Mouse (Mus musculus): ENCODE measurements around the gene Bach2. TPM values are rescaled to one million over a fixed set of nuclear protein-coding genes. Genes with fewer than 3 reads are reported as not detected.

Bach2 gene
- total RNA-seq, 2 experiments from 2014 or later: 1.9 to 2.8 TPM

DNA sequence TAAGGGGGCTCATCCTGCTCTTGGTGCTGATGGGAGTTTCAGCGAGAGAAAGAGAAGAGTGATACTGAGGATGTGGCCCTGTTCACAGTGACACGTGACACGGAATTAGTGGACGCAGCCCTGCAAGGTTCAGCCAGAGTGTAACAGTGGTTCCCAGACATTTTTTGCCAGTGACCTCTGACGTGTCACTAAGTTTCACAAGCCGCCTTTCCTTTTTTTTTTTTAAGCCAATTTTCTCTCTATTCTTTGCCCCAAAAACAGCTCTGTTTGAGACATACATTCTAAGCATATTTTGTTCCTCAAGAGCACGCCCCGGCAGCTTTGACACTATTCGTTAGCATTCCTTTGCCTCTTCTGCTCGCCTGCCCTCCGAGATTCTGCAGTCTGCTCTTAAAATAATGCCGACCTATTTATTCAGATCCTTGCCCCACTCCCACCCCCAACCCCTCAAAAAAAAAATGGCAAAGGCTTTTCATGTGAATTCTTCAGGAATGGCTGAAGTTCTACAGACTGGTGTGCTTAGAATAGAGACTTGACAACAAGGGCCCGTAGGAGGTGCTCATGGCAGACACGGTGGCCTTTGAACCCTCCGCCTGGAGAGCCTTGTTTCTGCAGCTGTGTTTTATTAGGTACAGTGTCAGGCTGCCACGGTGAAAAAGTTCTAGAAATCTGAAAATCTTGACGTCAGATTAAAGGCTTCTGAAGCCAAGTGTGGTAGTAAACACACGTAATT, 282.2 kb downstream of the Bach2 start:
- no peak for DNase-seq (ENCODE audit: low spot score in 2 of 2)

DNA sequence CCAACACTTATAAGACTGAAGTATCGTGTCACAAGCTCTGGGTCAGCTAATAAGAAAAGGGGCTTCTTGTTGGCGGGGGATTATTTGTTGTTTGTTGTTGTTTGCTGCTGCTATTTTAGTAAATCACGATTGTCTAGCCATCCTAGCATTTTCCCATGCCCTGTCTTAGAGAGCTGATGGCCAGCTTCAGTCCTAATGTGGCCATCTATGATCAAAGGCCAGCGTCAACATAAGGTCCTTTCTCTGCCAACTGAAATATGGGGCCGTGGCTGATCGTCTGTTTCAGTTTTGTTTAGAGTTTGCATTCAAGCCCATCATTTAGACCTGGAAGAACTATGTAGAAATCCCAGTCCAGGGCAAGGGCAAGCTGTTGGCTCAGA, 282.7 kb downstream of the Bach2 start:
- no peak for DNase-seq (ENCODE audit: low spot score in 2 of 2)

DNA sequence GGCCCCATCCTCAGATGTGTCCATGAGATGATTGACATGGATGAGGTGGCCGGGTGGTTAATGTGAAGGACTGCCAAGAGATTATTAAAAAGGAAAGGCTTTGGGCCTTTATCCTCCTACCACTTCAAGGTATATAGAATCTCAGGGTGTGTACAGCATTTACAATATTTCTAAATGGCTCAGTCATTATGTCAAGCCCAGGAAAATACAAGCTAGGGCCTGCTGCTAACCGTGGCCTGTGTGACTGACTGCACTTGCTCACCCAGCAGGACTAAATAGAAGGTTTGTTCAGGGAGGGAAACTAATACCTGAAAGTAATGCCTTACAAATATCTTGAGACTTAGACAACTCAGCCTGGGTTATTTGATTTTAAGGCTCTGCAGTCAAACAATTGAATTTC, 283.4 kb downstream of the Bach2 start:
- DNase-seq (ENCODE audit: low spot score in 2 of 2): no peak

DNA sequence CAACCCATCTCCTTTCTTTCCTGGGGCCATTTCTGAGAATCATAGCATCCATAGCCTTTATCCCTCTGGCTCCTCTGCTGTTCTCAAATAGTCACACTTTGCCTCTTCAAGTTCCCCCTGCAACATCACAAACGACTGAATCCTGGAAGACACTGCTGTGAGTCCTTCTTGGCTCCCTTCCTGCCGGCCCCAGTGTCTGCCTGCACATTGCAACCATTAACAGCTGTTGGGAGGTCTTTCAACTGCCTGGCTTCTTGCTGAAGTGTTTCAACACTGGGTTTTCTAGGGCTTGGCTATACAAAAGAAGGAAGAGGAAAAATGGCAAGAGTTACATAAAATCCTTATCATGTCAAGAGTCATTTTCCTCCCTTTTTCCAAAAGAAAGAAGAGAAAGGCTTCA, 285.7 kb downstream of the Bach2 start:
- no peak for DNase-seq (ENCODE audit: low spot score in 2 of 2)

DNA sequence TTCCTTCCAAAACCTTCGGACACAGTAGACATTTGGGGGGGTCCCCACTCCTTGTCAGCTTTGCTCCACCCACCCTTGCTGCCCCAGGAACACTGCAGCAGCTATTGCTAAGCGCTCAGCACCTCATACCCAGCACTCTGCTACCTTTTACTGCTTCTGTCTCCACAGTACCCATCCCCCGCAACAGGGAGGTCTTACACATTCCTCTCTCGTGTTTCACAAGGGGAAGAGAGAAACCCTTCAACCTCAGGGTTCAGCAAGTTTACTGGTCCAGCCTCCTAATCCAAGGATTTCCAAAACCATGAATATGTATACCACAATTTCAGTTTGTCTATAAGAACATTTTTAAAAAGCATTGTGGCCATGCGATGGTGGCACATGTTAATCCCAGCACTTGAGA, 286.4 kb downstream of the Bach2 start:
- DNase-seq (ENCODE audit: low spot score in 2 of 2): no peak

DNA sequence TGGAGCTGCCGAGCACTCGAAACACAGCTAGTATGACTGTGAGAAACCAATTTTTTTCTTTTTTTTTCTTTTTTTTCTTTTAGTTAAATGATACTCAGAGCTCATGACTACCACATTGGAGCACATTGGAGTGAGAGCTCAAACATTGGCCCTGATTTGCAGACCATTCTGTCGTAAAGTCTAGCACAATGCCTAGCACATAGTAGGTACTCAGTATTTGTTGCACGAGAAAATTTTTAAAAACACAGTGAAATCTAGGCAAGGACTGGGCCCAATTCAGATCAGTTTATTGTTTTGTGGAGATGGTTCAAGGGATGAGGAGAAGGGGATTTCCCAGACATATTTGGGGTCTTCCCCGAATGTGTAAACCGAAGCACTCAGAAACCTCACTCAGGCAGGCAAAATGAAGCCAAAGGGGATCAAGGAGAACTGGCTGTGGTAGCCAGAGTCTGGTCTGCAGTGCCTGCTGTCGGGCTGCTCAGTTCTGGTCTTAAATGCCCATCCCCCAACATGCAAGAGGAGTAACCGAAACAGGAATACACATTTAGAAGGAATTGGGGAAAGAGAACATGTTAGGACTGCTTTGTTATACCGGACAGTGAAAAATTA, 287.7 kb downstream of the Bach2 start:
- no peak for DNase-seq (ENCODE audit: low spot score in 2 of 2)

DNA sequence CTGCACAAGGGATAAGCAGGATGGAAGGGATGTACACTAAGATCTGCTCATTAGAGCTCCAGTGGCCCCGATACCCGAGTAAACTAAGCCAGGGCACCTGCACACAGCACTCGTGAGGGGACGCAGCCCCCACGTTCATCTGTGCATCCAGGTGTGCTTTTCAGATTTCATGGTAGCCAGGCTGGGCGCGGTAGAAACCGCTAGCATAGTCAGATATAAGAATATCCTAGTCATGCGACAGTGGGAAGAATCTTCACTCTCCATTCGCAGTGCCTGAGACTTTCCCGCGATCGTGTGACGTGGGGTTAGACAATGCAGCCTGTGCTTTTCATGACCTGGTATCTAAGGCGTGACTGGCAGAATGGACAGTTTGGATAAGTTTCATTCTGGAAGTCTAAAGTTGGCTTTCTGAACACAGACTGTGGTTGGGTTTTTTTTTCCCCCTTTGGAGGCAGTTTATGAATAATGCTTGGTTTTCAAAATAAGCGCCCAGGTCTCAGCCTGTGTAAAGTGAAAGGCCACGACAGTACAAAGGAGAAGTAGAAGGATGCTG, 290.9 kb downstream of the Bach2 start:
- no peak for DNase-seq (ENCODE audit: low spot score in 2 of 2)

DNA sequence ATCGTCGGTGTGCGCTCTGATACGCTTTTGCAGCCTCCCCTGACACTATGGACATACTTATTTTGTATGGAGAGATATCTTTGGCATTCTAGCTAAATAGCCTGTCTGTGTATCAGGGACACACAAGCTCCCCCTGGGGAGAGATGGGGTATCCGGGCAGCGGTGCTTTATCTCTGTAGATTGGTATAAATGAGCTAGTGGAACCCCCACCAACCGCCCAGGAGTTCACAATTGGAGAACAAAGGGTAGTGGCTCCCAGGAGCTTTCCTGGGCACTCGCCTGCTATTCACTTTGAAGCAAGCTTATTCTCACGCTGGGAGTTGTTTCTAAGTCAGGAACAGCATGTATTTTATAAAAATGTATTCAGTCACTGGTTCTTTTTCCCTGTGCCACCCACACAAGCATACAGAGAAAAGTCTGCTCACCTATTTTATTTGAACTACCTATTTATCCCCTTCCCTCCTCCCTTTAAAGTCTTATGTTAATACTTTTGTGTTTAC, 291.9 kb downstream of the Bach2 start:
- DNase-seq (ENCODE audit: low spot score in 2 of 2): no peak

DNA sequence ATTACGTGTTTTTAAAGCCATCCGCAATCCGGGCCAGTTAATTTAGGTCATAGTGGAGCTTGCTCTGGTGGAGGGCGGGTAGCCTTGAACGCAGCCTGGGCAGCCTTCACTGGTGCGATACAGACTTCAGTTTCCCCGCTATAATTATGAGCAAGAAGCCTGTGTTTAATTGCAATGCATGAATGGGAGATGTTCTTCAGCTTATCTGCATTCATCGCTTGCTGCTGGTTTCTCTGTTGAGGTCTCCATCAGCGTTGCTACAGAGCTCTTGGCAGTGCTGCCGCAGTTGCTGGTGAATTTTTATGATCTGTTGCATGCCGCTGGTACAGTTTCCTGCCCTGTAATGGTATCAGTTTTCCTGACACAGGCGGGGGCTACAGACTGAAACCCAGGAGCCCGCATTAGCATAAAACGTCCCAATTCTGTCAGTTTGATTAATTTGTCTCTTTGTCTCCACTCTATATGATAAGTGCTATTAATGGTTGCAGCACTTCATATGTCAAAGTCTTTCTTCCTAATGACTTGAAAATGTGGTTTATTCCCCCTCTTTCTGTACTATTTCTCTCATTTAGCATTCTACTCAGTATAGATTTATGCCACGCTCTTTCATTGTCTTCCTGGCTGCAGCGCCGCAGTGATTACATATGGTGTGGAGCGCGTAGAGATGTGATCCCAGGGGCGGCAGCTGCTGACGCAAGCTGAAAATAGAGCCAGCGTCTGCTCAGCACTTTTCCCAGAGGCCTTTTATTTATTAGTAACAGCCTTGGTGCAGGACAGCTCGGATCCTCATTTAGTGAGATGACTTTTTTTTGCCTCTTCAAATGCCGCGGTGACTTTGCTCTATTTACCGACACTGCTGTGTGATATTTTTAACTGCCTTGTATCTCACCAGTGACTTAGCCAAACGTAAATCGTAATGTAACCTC, 292.6 kb downstream of the Bach2 start:
- no peak for DNase-seq (ENCODE audit: low spot score in 2 of 2)

DNA sequence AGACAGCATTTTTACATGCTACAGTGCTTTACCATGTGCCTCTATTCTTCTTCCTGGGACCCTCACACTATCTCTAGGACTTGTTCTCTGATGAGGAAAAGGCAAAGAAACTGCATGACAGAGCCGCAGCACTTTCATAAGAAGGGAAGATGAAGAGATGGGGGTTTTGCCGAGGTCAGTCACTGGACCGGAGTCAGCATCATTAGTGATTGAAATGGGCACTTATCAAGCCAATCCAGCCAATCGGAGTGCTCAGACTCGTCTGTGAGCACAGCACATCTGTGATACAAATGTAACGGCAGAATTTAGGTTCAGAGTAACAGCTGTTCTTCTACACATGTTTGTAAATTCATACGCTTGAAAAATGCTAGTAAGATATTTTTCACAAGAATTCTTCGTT, 293.5 kb downstream of the Bach2 start:
- DNase-seq (ENCODE audit: low spot score in 2 of 2): no peak

DNA sequence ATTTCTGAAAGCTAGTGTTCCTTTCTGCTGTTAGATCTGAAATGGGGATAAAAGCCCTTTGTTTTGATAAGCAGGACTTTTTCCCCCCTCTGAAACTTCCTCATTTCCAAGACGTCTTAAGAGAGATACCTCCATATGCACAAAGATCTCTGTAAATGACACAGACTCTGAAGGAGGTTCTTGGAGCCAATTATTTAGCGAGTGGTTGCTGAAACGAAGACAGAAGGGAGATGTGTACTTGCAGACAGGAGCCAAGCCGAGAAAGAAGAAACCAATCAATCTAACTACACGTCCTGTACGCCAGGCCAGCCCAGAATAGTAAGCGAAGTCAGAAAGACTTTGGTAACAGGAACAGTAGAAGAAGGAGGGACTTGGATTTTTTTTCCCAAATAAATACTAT, 295.1 kb downstream of the Bach2 start:
- no peak for DNase-seq (ENCODE audit: low spot score in 2 of 2)

DNA sequence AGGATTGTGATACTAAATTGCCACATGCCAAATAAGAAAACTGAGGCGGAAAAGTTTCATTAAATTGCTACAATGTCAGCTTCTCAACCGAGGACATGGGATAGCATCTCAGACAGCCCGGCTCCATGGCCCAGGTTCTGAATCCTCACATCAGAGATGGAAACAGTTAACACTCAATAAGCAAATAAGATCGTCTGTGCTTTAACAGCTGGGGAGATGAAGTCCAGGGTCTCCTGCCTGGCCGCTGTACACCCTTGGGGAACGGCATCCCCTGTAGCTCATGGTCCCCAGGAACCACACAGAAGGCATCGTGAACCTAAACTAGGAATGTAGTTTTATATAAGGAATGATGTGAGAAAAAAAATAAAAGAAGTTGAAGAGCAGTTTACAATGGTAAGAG, 297.0 kb downstream of the Bach2 start:
- DNase-seq (ENCODE audit: low spot score in 2 of 2): no peak

DNA sequence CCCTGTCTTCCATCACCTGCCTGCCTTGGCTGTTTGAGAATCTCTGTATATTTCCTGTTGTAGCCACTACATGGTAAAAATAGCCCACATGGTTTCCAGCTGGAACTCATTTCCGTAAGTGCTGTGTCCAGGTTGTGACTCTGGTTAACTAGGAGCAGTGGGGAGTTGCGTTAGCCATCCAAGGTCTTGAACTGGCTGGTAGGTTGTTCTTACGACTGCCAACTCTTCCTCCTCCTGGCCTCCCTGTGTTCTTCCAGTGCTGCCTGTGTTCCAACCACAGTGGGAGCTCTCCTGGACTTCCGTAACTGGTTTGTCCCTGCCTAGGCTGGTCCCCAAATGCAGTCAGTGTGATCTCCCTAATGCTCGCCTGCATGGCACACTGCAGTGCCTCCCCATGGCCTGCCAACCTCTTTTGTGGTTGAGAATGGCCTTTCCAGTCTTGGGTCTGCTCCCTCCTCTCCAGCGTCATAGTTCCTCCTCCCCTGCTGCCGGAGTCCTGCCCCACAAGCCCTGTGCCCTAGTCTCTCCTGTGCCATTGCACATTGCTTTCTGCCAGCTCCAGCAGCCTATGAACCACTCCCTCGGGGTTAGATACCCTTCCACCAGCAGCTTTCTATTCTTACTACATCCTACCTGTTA, 298.4 kb downstream of the Bach2 start:
- DNase-seq (ENCODE audit: low spot score in 2 of 2): no peak

DNA sequence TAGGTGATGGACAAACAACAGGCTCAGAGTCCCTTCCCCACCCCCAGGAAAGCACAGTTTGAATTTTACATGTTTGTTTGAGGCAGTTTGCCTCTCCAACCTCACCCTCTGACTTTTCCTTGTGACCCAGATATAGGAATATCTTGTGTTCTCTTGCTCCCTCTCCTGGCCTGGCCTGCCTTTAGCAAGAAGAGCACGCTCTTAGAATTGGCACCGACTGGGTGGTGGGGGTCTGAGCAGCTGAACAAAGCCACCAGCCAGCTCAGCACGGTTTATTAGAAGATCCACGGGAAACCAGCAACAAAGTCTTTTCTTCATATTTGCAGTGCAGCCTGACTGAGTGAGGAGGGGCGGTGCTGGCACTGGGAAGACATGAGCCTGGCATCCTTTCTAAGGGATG, 299.5 kb downstream of the Bach2 start:
- DNase-seq (ENCODE audit: low spot score in 2 of 2): peak; percentile 30 to 39

DNA sequence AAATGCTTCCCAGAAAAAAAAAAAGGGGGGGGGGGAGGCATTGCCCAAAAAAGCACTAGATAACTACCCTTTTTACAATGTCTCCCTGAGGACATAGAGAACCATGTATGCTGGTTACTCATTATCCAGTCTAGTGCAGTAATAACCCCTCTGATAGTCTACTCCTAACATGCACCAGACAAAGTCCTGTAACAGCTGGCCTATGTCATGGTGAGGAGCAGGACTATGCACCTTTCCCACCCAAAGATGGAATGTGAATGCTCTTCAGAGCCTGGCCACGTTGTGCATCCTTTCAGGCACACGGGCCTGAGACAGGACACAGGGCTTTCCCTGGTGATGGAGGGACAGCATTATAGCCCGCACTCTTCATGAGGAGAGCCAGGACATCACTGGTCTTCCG, 299.9 kb downstream of the Bach2 start:
- no peak for DNase-seq (ENCODE audit: low spot score in 2 of 2)

DNA sequence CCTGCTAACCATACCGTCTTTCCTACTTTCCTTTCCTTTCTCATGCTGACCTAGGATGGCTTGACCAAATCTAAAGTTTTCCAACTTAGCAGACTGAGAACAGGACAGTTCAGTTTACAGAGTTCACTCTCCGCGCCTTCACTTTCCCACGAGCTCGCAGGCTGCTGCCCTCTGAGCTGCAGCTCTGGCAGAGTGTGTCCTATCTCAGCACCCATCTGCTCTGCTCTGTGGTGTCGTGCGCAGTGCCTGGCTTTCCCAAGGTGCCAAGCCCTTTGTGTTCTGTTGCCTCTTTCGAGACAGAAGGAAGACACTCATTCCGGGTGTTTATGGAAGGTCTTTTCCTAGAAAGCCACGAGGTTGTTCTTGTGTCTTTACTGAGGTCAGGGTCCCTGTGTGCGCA, 300.4 kb downstream of the Bach2 start:
- DNase-seq (ENCODE audit: low spot score in 2 of 2): no peak

DNA sequence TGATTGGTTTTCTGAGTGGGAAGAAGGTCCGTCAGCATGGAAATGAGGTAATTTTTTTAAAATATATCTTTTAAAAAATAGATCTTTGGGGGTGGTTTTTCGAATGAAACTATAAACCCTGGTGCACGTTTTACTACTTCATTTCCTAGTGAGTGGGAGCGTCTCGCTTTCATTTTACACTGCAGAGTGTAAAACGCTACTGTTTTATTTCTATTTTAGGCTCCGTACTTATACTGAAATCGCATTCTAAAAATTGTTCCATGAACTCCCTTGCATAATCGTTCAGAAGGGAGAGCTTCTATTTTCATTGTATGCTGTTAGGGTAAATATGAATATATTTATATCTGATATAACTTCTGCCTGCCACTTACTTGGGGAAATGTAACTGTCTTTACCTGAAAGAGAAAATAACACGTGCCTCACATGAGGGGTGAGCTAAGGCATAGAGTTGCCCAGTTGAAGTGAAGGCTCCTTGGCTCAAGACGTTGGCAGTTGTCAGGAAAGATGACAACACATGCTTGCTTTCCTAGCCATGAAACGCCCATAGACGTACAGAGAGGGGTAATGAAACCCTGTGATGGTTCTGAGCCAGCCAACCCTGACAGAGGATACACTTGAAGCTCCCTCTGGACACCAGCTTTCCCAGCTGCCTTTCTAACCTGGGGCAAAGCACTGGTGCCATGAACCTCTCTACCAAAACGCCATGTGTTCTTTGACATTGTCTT, 306.4 kb downstream of the Bach2 start:
- DNase-seq (ENCODE audit: low spot score in 2 of 2): no peak

DNA sequence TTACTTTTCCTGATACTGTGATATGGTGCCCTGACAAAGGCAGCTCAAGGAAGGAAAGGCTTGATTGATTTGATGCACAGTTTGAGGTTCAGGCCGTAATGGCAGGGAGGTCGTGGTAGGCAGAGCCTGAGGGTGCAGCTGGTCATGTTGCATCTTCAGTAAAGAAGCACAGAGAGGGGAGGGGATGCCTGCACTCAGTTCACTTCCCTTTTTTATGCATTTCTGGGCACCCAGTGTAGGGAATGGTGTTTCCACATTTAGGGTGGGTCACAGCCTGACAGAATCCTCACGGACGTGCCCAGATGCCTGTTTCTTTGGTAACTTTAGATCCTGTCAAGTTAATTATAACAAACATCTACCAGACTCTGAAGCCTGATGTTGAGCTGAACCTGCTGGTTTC, 306.9 kb downstream of the Bach2 start:
- DNase-seq (ENCODE audit: low spot score in 2 of 2): no peak

DNA sequence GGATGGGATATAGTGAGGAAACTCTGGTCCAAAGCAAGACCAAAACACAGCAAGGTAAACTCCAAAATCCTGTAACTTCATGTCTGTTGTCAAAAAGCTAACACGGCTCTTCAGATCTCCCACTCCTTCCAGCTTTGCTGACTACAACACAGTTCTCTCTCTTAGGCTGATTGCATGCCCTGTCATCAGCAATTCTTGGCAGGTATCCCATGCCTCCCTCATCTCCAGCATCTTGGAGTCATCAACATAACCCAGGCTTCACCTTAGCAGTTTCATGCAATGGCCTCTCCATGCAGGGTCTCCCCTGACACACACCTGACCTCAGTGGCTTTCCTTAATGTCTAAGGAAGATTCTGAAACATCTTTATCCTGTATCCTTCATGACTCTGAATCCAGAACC, 310.5 kb downstream of the Bach2 start:
- DNase-seq (ENCODE audit: low spot score in 2 of 2): no peak

DNA sequence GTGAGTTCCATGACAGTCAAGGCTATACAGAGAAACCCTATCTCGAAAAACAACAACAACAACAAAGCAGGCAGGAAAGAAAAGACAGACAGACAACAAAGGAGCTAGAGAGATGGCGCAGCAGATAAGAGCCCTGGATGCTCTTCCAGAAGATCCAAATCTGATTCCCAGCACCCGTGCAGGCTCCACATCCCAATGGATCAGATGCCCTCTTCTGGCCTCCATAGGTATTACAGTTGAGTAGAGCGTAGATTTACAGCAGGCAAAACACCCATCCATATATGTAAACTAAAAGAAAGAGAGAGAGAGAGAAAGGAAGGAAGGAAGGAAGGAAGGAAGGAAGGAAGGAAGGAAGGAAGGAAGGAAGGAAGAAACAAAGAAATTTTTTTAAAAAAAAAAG, 312.7 kb downstream of the Bach2 start:
- DNase-seq (ENCODE audit: low spot score in 2 of 2): no peak
